Mouse (Mus musculus): Measurements from ENCODE around the gene 1700013G24Rik.

DNA sequence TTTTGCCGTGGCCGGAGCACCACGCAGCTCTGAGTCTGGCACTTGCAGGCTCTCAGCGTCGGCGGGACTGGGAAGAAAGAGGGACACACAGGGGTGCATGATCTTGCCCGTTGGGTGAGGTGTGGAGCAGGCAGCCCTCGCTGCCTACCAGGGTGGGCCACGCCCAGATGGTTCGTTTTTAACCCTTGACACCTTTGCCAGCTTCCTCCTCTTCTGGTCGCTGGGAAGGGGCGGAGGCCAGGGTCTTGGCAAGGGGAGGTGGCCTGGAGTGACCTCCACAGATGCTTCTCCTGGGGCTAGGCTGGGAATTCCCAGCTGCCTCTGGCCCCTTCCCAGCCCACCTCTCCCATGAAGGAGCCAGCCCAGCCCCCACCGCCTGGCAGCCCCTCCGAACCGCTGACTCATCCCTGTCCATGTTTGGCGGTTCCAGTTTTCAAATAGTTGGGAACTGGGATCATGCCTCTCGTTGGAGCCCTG lies 23.7 kb downstream of the 1700013G24Rik start:
- TF ChIP-seq EP300 (IDR thresholded peaks at IDR 0.05; ENCODE audit: low read depth), result no peak
- TF ChIP-seq CTCF (IDR thresholded peaks at IDR 0.05; ENCODE audit: low read depth), result no peak

Measured in liver, postnatal 0 days (tissue).